Mouse (Mus musculus) midbrain, embryonic 11.5 days (tissue): ENCODE measurements at regions not wholly inside any gene's neighbourhood (a gene's known extent, or its start where the extent isn't known, plus 50 kb on each side); places are given as distances from the start of the nearest gene placed in this dataset.

Experiments
- ATAC-seq: fragments of 200-750 bp; cut with Nextera tagmentation; 2 replicates; pipeline ENCODE4 v1.8.0; 2017; ENCODE audit warnings: moderate TSS enrichment, moderate library complexity; ENCODE audit not compliant: low FRiP score
- DNase-seq: peaks from one replicate; pipeline ENCODE4 v3.0.0; 2015; ENCODE audit warnings: low spot score; ENCODE audit errors: missing footprints
- H3K27ac ChIP-seq: fragments of 300-500 bp; sonication (generic); 2 replicates; pipeline ENCODE4 v1.5.1; 2014; ENCODE audit warnings: low read depth, low read length
- H3K27me3 ChIP-seq: fragments of 300-500 bp; sonication (generic); 2 replicates; pipeline ENCODE4 v1.6.1; 2014; ENCODE audit warnings: mild to moderate bottlenecking, low read length, moderate library complexity, mixed read lengths; ENCODE audit not compliant: control insufficient read depth, insufficient read depth
- H3K36me3 ChIP-seq: fragments of 300-500 bp; sonication (generic); 2 replicates; pipeline ENCODE4 v1.6.1; 2014; ENCODE audit warnings: mild to moderate bottlenecking, low read length, moderate library complexity, mixed read lengths; ENCODE audit not compliant: control insufficient read depth, insufficient read depth
- H3K4me1 ChIP-seq: fragments of 300-500 bp; sonication (generic); 2 replicates; pipeline ENCODE4 v1.6.1; 2014; ENCODE audit warnings: low read length; ENCODE audit not compliant: control insufficient read depth, insufficient read depth
- H3K4me2 ChIP-seq: fragments of 300-500 bp; sonication (generic); 2 replicates; pipeline ENCODE4 v1.6.1; 2014; ENCODE audit warnings: mild to moderate bottlenecking, moderate library complexity
- H3K4me3 ChIP-seq: fragments of 300-500 bp; sonication (generic); 2 replicates; pipeline ENCODE4 v1.5.1; 2014; ENCODE audit warnings: low read depth, low read length
- H3K9ac ChIP-seq: fragments of 300-500 bp; sonication (generic); 2 replicates; pipeline ENCODE4 v1.6.1; 2014; ENCODE audit warnings: low read length
- H3K9me3 ChIP-seq: fragments of 300-500 bp; sonication (generic); 2 replicates; pipeline ENCODE4 v1.6.1; 2016; ENCODE audit warnings: low read length; ENCODE audit not compliant: control insufficient read depth
- WGBS: fragments of 180-500 bp; shearing (Covaris S2); extraction: QIAGEN DNeasy Blood & Tissue Kit; methylation state at CpG from one replicate; pipeline ENCODE4 v1.1.7; 2014; 5-methylcytosine and 5-hydroxymethylcytosine counted together

DNA sequence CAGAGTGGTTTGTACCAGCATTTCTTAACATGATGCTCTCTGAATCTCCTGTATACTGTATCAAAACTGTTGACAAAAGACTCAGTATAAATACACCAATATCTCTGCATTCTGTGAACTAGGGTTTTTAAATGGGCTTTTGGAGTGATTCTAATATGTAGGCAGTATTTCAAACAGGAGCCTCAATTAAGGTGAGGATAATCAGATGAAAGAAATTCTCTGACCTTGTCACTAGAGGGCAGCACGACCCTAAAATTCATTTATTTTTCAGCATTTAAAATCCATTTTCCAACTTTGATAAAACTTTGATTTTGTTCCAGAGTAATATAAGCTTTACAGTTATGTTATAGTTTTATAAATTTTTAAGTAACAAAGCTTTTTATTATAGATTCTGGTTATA, 114.5 kb downstream of the Rfx6 start:
- Histone ChIP-seq H3K36me3 (no peaks in the 10 kb centered on the region), H3K27ac (no peak overlapping the region), H3K4me3 (no peak overlapping the region), H3K9me3 (no peaks in the 10 kb centered on the region), H3K4me1 (no peaks in the 10 kb centered on the region), H3K27me3 (no peaks in the 10 kb centered on the region), H3K4me2 (no peak overlapping the region), H3K9ac (no peak overlapping the region)
- ATAC-seq (no peak), DNase-seq (no peak)
- WGBS: 0% methylated on average over 1 of the region's 1 CpGs

DNA sequence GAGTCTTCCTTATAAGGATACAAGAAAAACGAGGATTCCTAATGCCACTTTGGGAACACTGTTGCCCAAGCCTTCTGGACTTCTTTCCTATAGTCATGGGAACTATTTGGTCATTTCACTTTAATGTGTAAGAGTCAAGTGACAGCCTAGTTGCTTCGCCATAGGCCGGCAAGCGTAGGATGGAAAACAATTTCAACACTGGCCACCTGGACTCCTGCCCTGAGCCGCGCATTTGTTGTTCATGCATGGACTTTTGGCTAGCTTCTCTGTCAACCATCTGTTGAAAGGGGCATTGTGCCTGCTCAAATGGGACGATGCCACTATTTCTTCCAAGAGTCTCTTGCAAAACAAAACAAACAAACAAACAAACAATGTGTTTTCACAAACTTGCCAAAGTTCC, 116.3 kb downstream of the Rfx6 start:
- Histone ChIP-seq H3K4me2 (no peak overlapping the region), H3K27me3 (no peaks in the 10 kb centered on the region), H3K9me3 (no peaks in the 10 kb centered on the region), H3K9ac (no peak overlapping the region), H3K27ac (no peak overlapping the region), H3K4me3 (no peak overlapping the region), H3K36me3 (no peaks in the 10 kb centered on the region), H3K4me1 (no peaks in the 10 kb centered on the region)
- ATAC-seq: no peak
- DNase-seq: no peak
- 91% methylated on average over 7 of the region's 7 CpGs for WGBS

DNA sequence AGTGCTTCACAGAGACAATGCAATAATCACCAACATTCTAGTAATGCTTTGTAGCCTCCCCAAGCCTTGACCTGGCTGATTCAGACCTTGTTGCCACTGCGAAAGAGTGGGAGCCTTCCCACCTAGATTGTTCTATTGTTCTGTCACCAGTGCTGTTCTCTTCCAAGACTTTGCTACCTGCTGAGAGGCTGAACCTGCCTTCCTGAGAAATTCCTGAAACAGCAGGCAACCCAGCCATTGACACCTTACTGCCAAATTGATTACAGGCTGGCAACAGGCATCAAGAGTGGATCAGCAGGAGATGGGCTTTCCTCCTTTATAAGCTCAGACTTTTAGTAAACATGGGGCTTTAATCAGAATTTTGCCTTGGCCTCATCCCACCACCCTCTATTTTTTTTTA, 139.1 kb downstream of the Rfx6 start:
- ATAC-seq (no peak), DNase-seq (no peak)
- WGBS: 44% methylated on average over 1 of the region's 1 CpGs
- no peak overlapping the region for H3K4me3 ChIP-seq
- no peak overlapping the region for H3K4me2 ChIP-seq
- no peaks in the 10 kb centered on the region for H3K36me3 ChIP-seq
- H3K27me3 ChIP-seq: no peaks in the 10 kb centered on the region
- no peaks in the 10 kb centered on the region for H3K9me3 ChIP-seq
- H3K4me1 ChIP-seq: no peaks in the 10 kb centered on the region
- no peak overlapping the region for H3K27ac ChIP-seq
- H3K9ac ChIP-seq: no peak overlapping the region

DNA sequence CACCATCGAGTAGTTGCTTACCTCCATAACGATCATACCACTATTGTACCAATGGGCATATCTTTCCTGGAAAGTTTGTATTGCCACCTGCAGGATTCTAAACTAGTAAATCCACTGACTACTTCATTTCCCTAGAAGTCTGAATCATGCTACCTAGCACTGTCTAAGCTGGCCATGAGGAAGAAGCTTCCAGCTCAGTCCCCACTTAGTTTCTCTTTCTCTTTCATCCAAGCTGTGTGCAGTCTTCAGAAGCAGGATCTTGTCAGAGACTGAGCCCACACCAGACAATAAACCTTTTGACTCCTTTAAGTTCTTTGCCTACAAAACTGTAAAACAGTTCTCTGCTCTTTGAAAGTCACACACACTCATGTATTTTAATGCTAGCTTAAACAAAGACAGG, 146.3 kb downstream of the Rfx6 start:
- no peak for ATAC-seq
- 97% methylated on average over 2 of the region's 2 CpGs for WGBS

DNA sequence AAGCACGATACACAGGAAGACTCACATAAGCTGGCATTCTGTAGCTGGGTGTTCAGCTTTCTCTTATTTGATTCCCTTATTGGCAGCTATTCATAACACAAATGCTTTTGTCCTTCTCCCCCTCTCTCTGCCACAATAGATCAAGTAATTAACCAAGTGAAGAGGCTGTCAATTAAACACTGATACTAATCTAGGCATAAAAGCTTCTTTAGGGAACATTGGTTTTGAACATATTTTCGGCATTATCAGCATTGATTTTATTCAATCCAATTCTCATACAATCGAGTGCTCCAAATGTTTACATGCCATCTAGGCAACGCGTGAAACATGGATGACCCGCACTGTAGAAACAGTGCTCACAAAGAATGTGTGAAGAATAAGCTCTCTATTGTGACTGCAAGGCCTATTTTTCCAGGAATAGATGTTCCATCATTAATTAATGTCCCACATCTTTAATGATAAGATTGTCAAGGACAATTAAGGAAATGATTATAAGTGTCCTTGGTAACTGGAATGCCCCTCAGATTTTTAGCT, 148.9 kb downstream of the Rfx6 start:
- Histone ChIP-seq H3K27me3 (no peaks in the 10 kb centered on the region), H3K36me3 (no peaks in the 10 kb centered on the region), H3K27ac (no peak overlapping the region), H3K9me3 (no peaks in the 10 kb centered on the region), H3K4me2 (no peak overlapping the region), H3K4me1 (peaks cover 2% of the 10 kb centered on the region; the same call in 1 of the 2 replicates), H3K4me3 (no peak overlapping the region), H3K9ac (no peak overlapping the region)
- DNase-seq (no peak), ATAC-seq (peak; percentile 52; the same call in 1 of the 2 replicates)
- 51% methylated on average over 6 of the region's 6 CpGs for WGBS

More for the DNA sequence above, 146.3 kb downstream of the Rfx6 start:
- DNase-seq: no peak
- Histone ChIP-seq H3K4me3 (no peak overlapping the region), H3K4me2 (no peak overlapping the region), H3K4me1 (peaks cover 2% of the 10 kb centered on the region; the same call in 1 of the 2 replicates), H3K27ac (no peak overlapping the region), H3K36me3 (no peaks in the 10 kb centered on the region), H3K9me3 (no peaks in the 10 kb centered on the region), H3K27me3 (no peaks in the 10 kb centered on the region), H3K9ac (no peak overlapping the region)

DNA sequence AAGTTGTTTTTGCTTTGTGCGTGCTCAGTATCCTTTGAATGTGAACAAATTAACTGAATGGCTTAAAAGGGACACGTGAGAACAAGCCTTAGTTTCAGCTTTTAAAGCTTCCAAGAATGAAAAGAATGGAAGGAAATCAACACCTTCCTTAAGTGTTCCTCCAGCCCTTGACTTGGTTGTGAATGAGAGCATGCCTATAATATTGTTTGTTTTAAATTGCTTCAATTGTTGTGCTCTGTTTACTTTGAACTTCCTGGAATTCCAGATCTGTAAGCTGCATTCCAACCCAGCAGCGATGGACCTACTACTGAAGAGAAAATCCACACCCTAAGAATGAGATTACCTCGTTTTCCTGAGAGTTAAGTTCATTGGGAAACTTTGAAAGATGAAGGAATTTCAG, 154.9 kb downstream of the Rfx6 start:
- Histone ChIP-seq H3K4me3 (no peak overlapping the region), H3K4me1 (peaks cover 2% of the 10 kb centered on the region; the same call in 1 of the 2 replicates), H3K36me3 (no peaks in the 10 kb centered on the region), H3K27me3 (no peaks in the 10 kb centered on the region), H3K9ac (no peak overlapping the region), H3K27ac (no peak overlapping the region), H3K4me2 (no peak overlapping the region), H3K9me3 (no peaks in the 10 kb centered on the region)
- ATAC-seq: no peak
- no peak for DNase-seq
- WGBS: 63% methylated on average over 4 of the region's 4 CpGs

DNA sequence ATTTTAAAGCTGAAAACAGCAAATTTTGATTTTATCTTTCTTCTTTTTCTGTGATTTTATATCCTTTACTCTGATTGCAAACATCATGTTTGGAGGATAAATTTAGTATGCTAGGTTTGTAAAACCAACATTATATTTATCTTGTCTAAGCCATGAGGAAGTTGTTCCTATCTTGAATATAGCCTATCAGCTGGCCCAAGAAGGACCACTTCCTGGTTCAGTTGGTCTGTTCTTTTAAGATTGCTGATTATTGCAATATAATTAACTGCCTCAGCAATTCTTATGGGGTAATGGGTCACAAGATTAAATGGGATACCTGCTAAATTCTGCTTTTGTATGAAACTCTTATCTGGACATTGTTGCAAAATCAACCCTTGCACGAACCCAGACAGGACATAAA, 165.5 kb downstream of the Rfx6 start:
- Histone ChIP-seq H3K36me3 (no peaks in the 10 kb centered on the region), H3K9me3 (no peaks in the 10 kb centered on the region), H3K9ac (no peak overlapping the region), H3K27me3 (no peaks in the 10 kb centered on the region), H3K4me1 (no peaks in the 10 kb centered on the region), H3K4me2 (no peak overlapping the region), H3K27ac (no peak overlapping the region), H3K4me3 (no peak overlapping the region)
- 79% methylated on average over 1 of the region's 1 CpGs for WGBS
- no peak for ATAC-seq
- no peak for DNase-seq

DNA sequence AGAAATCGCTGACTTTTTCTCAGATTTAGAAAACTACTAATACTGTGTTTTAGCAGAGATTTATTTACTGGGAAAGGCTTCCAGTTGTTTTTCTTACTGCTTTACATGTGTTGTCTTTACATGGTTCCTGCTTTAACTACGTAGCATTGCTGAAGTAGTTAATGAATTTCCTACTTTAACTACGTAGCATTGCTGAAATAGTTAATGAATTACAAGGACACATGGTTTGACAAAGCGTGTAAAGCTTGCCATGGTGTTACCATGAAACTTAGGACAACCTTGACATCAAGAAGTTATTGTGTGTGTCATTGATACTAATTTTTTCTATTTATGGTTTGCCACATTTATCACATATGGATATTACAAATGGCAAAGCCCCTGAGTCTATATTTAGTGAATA, 168.7 kb downstream of the Rfx6 start:
- Histone ChIP-seq H3K36me3 (no peaks in the 10 kb centered on the region), H3K9ac (no peak overlapping the region), H3K9me3 (no peaks in the 10 kb centered on the region), H3K4me1 (no peaks in the 10 kb centered on the region), H3K27me3 (no peaks in the 10 kb centered on the region), H3K27ac (no peak overlapping the region), H3K4me2 (no peak overlapping the region), H3K4me3 (no peak overlapping the region)
- ATAC-seq (no peak), DNase-seq (no peak)
- WGBS: 87% methylated on average over 4 of the region's 4 CpGs

DNA sequence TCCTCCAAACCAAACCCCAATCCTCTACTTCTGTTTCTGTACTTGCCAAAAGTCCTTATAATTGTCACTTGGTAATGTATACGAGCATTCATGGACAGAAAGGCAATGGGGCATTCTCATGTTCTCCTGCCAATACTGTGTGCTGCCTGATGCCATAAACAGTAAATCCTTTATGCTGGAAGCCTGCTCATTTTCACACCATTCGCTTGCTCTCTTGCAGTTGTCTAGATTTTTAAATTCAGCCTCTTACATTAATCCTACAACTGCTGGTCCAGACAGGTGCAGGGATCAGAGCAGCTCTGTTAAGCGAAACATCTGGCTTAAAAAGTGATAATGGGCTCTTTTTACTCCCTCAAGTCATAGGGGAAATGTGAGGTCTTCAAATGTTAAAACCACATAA, 152.9 kb upstream of the Vgll2 start:
- Histone ChIP-seq H3K4me1 (no peaks in the 10 kb centered on the region), H3K4me3 (no peak overlapping the region), H3K9me3 (no peaks in the 10 kb centered on the region), H3K27me3 (no peaks in the 10 kb centered on the region), H3K4me2 (no peak overlapping the region), H3K27ac (no peak overlapping the region), H3K36me3 (no peaks in the 10 kb centered on the region), H3K9ac (no peak overlapping the region)
- DNase-seq (no peak), ATAC-seq (no peak)
- WGBS: 87% methylated on average over 3 of the region's 3 CpGs
